Mouse (Mus musculus): ENCODE measurements at regions not wholly inside any gene's neighbourhood (a gene's known extent, or its start where the extent isn't known, plus 50 kb on each side); places are given as distances from the start of the nearest gene placed in this dataset.

GRCm38 (mm10) chr9:41326772-41327560, 165.5 kb upstream of the Ubash3b start:
- peak; percentile 51; the same call in 1 of the 2 replicates for ATAC-seq (ENCODE audit: low FRiP score)
- Histone ChIP-seq H3K27me3 (ENCODE audit: control insufficient read depth, insufficient read depth, low read length) (no peaks in the 10 kb centered on the region), H3K4me3 (replicated peaks; ENCODE audit: low read length) (peak overlapping the region; percentile 24; the same call in 1 of the 2 replicates), H3K36me3 (replicated peaks; ENCODE audit: control insufficient read depth, insufficient read depth) (no peaks in the 10 kb centered on the region), H3K9ac (peak overlapping the region; percentile 37; the same call in 1 of the 2 replicates), H3K27ac (peak overlapping the region; percentile 73), H3K9me3 (ENCODE audit: control insufficient read depth, low read length) (no peaks in the 10 kb centered on the region), H3K4me1 (replicated peaks; ENCODE audit: control insufficient read depth, insufficient read depth, low read length) (peaks cover 30% of the 10 kb centered on the region), H3K4me2 (replicated peaks) (peak overlapping the region; percentile 52)
- peak; percentile 58 for DNase-seq (ENCODE audit: low spot score)
- WGBS = 7% methylated on average over 10 of the region's 10 CpGs

GRCm38 (mm10) chr9:41321521-41321920, 160.0 kb upstream of the Ubash3b start:
- ATAC-seq (ENCODE audit: low FRiP score) (no peak), DNase-seq (ENCODE audit: low spot score) (no peak)
- WGBS = 91% methylated on average over 7 of the region's 7 CpGs
- Histone ChIP-seq H3K9ac (no peak overlapping the region), H3K27me3 (ENCODE audit: control insufficient read depth, insufficient read depth, low read length) (no peaks in the 10 kb centered on the region), H3K4me2 (replicated peaks) (no peak overlapping the region), H3K4me3 (replicated peaks; ENCODE audit: low read length) (no peak overlapping the region), H3K4me1 (replicated peaks; ENCODE audit: control insufficient read depth, insufficient read depth, low read length) (peaks cover 13% of the 10 kb centered on the region), H3K36me3 (replicated peaks; ENCODE audit: control insufficient read depth, insufficient read depth) (no peaks in the 10 kb centered on the region), H3K9me3 (ENCODE audit: control insufficient read depth, low read length) (no peaks in the 10 kb centered on the region), H3K27ac (no peak overlapping the region)

DNA sequence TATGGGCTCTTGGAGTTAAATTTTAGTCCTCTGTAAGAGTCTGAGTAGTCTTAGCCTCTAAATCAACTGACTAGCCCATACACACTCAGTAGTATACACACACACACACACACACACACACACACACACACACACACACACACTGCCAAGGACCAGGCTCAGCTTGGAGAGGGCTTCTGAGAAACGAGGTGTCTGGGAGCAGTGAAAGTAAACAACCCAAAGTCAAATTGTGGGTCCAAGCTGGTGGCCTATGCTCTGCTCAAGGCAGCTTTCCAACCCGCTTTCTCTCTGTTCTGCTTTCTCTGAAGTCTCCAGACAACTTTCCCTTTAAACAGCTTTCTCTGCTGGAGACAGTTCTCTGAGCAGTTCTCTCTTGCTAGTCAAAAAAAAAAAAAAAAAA, 157.6 kb upstream of the Ubash3b start:
- H3K4me3 ChIP-seq (replicated peaks; ENCODE audit: low read length) = no peak overlapping the region
- H3K36me3 ChIP-seq (replicated peaks; ENCODE audit: control insufficient read depth, insufficient read depth) = no peaks in the 10 kb centered on the region
- H3K27ac ChIP-seq = no peak overlapping the region
- DNase-seq (ENCODE audit: low spot score) (no peak), ATAC-seq (ENCODE audit: low FRiP score) (no peak)
- H3K4me1 ChIP-seq (replicated peaks; ENCODE audit: control insufficient read depth, insufficient read depth, low read length) = no peaks in the 10 kb centered on the region
- WGBS = 77% methylated on average over 2 of the region's 2 CpGs
- no peak overlapping the region for H3K9ac ChIP-seq
- no peak overlapping the region for H3K4me2 ChIP-seq (replicated peaks)
- no peaks in the 10 kb centered on the region for H3K9me3 ChIP-seq (ENCODE audit: control insufficient read depth, low read length)
- H3K27me3 ChIP-seq (ENCODE audit: control insufficient read depth, insufficient read depth, low read length) = no peaks in the 10 kb centered on the region

DNA sequence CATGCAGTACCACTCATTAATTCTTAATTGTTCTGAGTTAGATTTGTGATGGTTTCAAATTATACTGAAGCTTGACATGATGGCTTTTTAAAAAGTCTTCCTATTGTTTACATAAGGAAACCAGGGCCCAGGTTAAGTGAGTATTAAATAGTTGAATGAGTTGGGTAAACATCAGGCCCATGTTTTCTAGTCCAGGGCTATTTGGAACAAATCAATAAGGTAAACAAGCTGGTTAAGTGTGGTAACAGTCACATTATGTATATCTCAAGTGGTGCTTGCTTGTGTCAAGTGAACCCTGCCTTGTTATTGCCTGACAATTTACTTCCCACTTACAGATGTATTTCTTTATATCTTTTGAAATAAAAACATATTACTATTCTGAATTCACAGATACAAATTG, 144.7 kb upstream of the Ubash3b start:
- Histone ChIP-seq H3K9ac (no peak overlapping the region), H3K4me1 (replicated peaks; ENCODE audit: control insufficient read depth, insufficient read depth, low read length) (peaks cover 35% of the 10 kb centered on the region), H3K27me3 (ENCODE audit: control insufficient read depth, insufficient read depth, low read length) (no peaks in the 10 kb centered on the region), H3K4me2 (replicated peaks) (no peak overlapping the region), H3K36me3 (replicated peaks; ENCODE audit: control insufficient read depth, insufficient read depth) (no peaks in the 10 kb centered on the region), H3K9me3 (ENCODE audit: control insufficient read depth, low read length) (no peaks in the 10 kb centered on the region), H3K4me3 (replicated peaks; ENCODE audit: low read length) (no peak overlapping the region), H3K27ac (no peak overlapping the region)
- ATAC-seq (ENCODE audit: low FRiP score) (no peak), DNase-seq (ENCODE audit: low spot score) (no peak)

GRCm38 (mm10) chr9:41303494-41303828, 142.0 kb upstream of the Ubash3b start:
- Histone ChIP-seq H3K9me3 (ENCODE audit: control insufficient read depth, low read length) (no peaks in the 10 kb centered on the region), H3K36me3 (replicated peaks; ENCODE audit: control insufficient read depth, insufficient read depth) (no peaks in the 10 kb centered on the region), H3K4me2 (replicated peaks) (peak overlapping the region; percentile 34), H3K4me1 (replicated peaks; ENCODE audit: control insufficient read depth, insufficient read depth, low read length) (peaks cover 35% of the 10 kb centered on the region), H3K4me3 (replicated peaks; ENCODE audit: low read length) (no peak overlapping the region), H3K9ac (0 out of 2 replicates have a peak overlapping the region, but pooled peaks have one; percentile 21), H3K27ac (peak overlapping the region; percentile 63), H3K27me3 (ENCODE audit: control insufficient read depth, insufficient read depth, low read length) (no peaks in the 10 kb centered on the region)
- WGBS = 23% methylated on average over 3 of the region's 3 CpGs
- ATAC-seq (ENCODE audit: low FRiP score) (peak; percentile 39; the same call in 1 of the 2 replicates), DNase-seq (ENCODE audit: low spot score) (no peak)

GRCm38 (mm10) chr9:41302809-41303493, 141.5 kb upstream of the Ubash3b start:
- H3K9me3 ChIP-seq (ENCODE audit: control insufficient read depth, low read length) = no peaks in the 10 kb centered on the region
- DNase-seq (ENCODE audit: low spot score) (peak; percentile 81), ATAC-seq (ENCODE audit: low FRiP score) (peak; percentile 89)
- H3K27ac ChIP-seq = peak overlapping the region; percentile 63
- no peaks in the 10 kb centered on the region for H3K36me3 ChIP-seq (replicated peaks; ENCODE audit: control insufficient read depth, insufficient read depth)
- peaks cover 33% of the 10 kb centered on the region for H3K4me1 ChIP-seq (replicated peaks; ENCODE audit: control insufficient read depth, insufficient read depth, low read length)
- H3K27me3 ChIP-seq (ENCODE audit: control insufficient read depth, insufficient read depth, low read length) = no peaks in the 10 kb centered on the region
- H3K4me3 ChIP-seq (replicated peaks; ENCODE audit: low read length) = no peak overlapping the region
- peak overlapping the region; percentile 34 for H3K4me2 ChIP-seq (replicated peaks)
- no peak overlapping the region for H3K9ac ChIP-seq
- WGBS = 15% methylated on average over 8 of the region's 8 CpGs

DNA sequence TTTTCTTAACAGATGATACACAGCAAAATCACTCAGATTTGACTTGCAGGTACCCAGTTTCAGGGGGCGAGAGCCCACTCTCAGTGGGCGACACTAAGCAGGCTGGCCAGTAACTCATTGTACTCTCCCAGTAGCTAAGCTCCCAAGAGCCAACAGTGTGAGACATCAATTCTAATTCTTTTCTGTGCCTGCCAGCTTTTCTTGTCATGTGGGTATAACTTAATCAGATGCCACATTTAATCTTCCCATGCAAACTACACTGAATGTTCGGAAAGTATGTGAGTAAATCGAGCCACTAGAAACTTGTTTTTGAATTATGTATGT, 124.6 kb upstream of the Ubash3b start:
- Histone ChIP-seq H3K4me1 (replicated peaks; ENCODE audit: control insufficient read depth, insufficient read depth, low read length) (peaks cover 20% of the 10 kb centered on the region), H3K27me3 (ENCODE audit: control insufficient read depth, insufficient read depth, low read length) (no peaks in the 10 kb centered on the region), H3K4me2 (replicated peaks) (peak overlapping the region; percentile 24; the same call in 1 of the 2 replicates), H3K4me3 (replicated peaks; ENCODE audit: low read length) (no peak overlapping the region), H3K36me3 (replicated peaks; ENCODE audit: control insufficient read depth, insufficient read depth) (no peaks in the 10 kb centered on the region), H3K9ac (0 out of 2 replicates have a peak overlapping the region, but pooled peaks have one; percentile 2), H3K9me3 (ENCODE audit: control insufficient read depth, low read length) (peaks cover 11% of the 10 kb centered on the region; the same call in 1 of the 2 replicates), H3K27ac (peak overlapping the region; percentile 73)
- ATAC-seq (ENCODE audit: low FRiP score) (peak; percentile 54; the same call in 1 of the 2 replicates), DNase-seq (ENCODE audit: low spot score) (no peak)
- 55% methylated on average over 4 of the region's 4 CpGs for WGBS

DNA sequence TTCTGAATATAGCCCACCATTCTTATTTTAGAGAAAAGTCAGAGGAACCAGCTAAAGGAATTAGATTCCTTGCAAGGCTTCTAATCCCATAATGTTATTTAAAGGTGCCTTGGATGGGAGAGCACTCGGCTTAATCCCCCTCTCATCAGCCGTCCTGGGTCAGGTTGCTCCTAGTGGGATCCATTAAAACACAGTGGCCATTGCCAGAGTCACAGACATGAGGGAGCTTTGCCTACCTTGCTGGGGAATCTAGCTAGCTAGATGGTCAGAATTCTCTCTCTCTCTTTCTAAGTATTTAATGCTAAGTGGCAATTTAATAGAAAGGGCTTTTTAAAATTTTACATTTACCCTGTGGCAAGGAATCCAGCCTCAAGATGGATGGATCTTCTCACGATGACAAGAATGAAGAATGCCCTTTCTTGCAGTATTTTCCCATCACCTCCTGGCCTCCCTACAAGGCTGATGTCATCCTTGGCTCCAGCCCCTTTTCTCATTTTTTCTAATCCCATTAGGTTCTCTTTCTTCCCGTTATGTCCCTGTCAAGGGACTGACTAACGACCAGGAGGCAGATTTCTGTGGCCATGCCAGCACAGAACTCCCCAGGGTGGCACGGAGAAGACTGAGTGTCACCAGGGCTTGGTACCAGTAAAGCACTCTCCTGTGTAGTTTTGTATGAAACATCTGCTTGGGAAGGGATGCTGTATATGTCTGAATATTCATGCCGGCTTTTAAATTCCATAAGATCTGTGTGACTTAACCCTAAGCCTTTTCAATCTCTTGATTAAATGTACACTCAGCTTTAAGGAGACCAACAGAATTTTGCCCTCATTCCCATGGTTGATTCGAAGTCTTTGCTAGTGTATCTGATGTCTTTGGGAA, 124.0 kb upstream of the Ubash3b start:
- H3K4me2 ChIP-seq (replicated peaks) = peak overlapping the region; percentile 24; the same call in 1 of the 2 replicates
- H3K27ac ChIP-seq = peak overlapping the region; percentile 73
- WGBS = 29% methylated on average over 8 of the region's 8 CpGs
- H3K9me3 ChIP-seq (ENCODE audit: control insufficient read depth, low read length) = 0 out of 2 replicates have a peak, but pooled peaks cover 7% of the 10 kb centered on the region
- ATAC-seq (ENCODE audit: low FRiP score) (peak; percentile 83; the same call in 1 of the 2 replicates), DNase-seq (ENCODE audit: low spot score) (peak; percentile 65)
- peaks cover 20% of the 10 kb centered on the region for H3K4me1 ChIP-seq (replicated peaks; ENCODE audit: control insufficient read depth, insufficient read depth, low read length)
- H3K9ac ChIP-seq = 0 out of 2 replicates have a peak overlapping the region, but pooled peaks have one; percentile 2
- H3K36me3 ChIP-seq (replicated peaks; ENCODE audit: control insufficient read depth, insufficient read depth) = no peaks in the 10 kb centered on the region
- no peak overlapping the region for H3K4me3 ChIP-seq (replicated peaks; ENCODE audit: low read length)
- no peaks in the 10 kb centered on the region for H3K27me3 ChIP-seq (ENCODE audit: control insufficient read depth, insufficient read depth, low read length)

GRCm38 (mm10) chr9:41277726-41278125, 116.2 kb upstream of the Ubash3b start:
- 92% methylated on average over 2 of the region's 2 CpGs for WGBS

More at GRCm38 (mm10) chr9:41277726-41278125, 116.2 kb upstream of the Ubash3b start:
- no peaks in the 10 kb centered on the region for H3K36me3 ChIP-seq (replicated peaks; ENCODE audit: control insufficient read depth, insufficient read depth)
- no peak overlapping the region for H3K27ac ChIP-seq
- no peak for DNase-seq (ENCODE audit: low spot score)
- H3K4me3 ChIP-seq (replicated peaks; ENCODE audit: low read length) = no peak overlapping the region
- no peaks in the 10 kb centered on the region for H3K27me3 ChIP-seq (ENCODE audit: control insufficient read depth, insufficient read depth, low read length)
- no peaks in the 10 kb centered on the region for H3K9me3 ChIP-seq (ENCODE audit: control insufficient read depth, low read length)
- H3K4me2 ChIP-seq (replicated peaks) = no peak overlapping the region
- ATAC-seq (ENCODE audit: low FRiP score) = no peak
- H3K4me1 ChIP-seq (replicated peaks; ENCODE audit: control insufficient read depth, insufficient read depth, low read length) = peaks cover 13% of the 10 kb centered on the region; the same call in 1 of the 2 replicates
- H3K9ac ChIP-seq = no peak overlapping the region
